Mouse (Mus musculus): ENCODE measurements around the gene Gm10553. TPM values are rescaled to one million over a fixed set of nuclear protein-coding genes. Genes with fewer than 3 reads are reported as not detected.
"Not testable (repeated sequence)": the region's sequence is repeated elsewhere in the genome, so short reads cannot be mapped to it uniquely, and the experiment has no call there.

Gm10553 gene
- polyA plus RNA-seq, 1 experiment from 2014 or later, result not detected

- H3K27me3 ChIP-seq (replicated peaks); H3K4me1 ChIP-seq; H3K9ac ChIP-seq (replicated peaks); H3K4me2 ChIP-seq; ATAC-seq (ENCODE audit: low FRiP score); H3K36me3 ChIP-seq; H3K27ac ChIP-seq (replicated peaks); H3K4me3 ChIP-seq (replicated peaks); H3K9me3 ChIP-seq (replicated peaks): not testable (repeated sequence)
- 74% methylated on average over 10 of the region's 10 CpGs for WGBS
These were observed 11.6 kb downstream of the Gm10553 start for GRCm38 (mm10) chr1:85111572-85111971.

DNA sequence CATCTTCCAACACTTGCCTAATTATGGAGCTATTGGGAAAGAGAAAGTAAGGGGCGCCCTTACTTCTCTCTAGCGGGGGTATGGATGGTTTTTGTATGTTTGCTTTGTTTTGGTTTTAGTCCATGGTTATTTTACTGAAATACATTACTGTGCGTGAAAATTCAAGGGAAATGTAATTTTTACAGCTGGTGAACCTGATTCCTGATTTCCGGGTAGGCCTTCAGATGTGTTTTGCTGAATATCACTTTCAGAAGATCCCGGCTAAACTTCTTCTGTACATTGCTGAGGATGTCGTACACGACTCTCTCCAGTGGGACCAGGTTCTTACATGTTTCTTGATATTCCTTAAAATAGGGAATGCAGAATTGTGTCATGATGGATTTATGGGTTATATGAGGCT lies 12.3 kb downstream of the Gm10553 start:
- H3K36me3 ChIP-seq; H3K27me3 ChIP-seq (replicated peaks); H3K4me1 ChIP-seq; H3K27ac ChIP-seq (replicated peaks); H3K4me2 ChIP-seq; H3K9me3 ChIP-seq (replicated peaks); H3K9ac ChIP-seq (replicated peaks); H3K4me3 ChIP-seq (replicated peaks); ATAC-seq (ENCODE audit: low FRiP score): not testable (repeated sequence)
- WGBS, result 90% methylated on average over 7 of the region's 7 CpGs

- H3K9ac ChIP-seq (replicated peaks); H3K4me2 ChIP-seq; H3K27me3 ChIP-seq (replicated peaks); H3K27ac ChIP-seq (replicated peaks); H3K4me3 ChIP-seq (replicated peaks); H3K36me3 ChIP-seq; ATAC-seq (ENCODE audit: low FRiP score); H3K4me1 ChIP-seq: not testable (repeated sequence)
- WGBS, result 70% methylated on average over 2 of the region's 5 CpGs
- peaks cover 12% of the 10 kb centered on the region for H3K9me3 ChIP-seq (replicated peaks)
These were observed 12.9 kb downstream of the Gm10553 start for GRCm38 (mm10) chr1:85112889-85113288.

DNA sequence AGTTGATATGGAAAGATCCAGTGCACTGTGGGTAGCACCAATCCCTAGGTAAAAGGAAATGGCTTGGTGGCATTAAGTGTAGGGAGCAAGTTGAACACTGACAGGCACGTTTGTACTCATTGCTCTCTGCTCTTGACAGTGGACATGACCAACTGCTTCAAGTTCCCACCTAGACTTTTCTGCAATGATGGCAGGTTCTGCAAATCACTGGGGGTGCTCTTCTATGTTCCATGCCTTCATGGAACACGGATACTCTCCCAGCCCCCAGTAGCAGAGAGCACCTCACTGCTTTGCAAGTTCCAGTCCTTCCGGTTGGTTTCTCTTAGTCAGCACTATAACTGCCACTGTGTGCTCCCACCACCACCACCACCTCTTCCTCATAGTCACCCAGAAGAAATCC lies 14.1 kb downstream of the Gm10553 start:
- not testable (repeated sequence) for ATAC-seq (ENCODE audit: low FRiP score); H3K4me3 ChIP-seq (replicated peaks)
- 84% methylated on average over 3 of the region's 3 CpGs for WGBS

GRCm38 (mm10) chr1:85114666-85115402 lies 14.9 kb downstream of the Gm10553 start:
- H3K27ac ChIP-seq (replicated peaks); H3K36me3 ChIP-seq; H3K4me3 ChIP-seq (replicated peaks); H3K9ac ChIP-seq (replicated peaks); H3K27me3 ChIP-seq (replicated peaks); ATAC-seq (ENCODE audit: low FRiP score); H3K4me2 ChIP-seq; H3K4me1 ChIP-seq: not testable (repeated sequence)
- WGBS, result 57% methylated on average over 6 of the region's 6 CpGs
- H3K9me3 ChIP-seq (replicated peaks), result peaks cover 12% of the 10 kb centered on the region

More for the DNA sequence above, 14.1 kb downstream of the Gm10553 start:
- not testable (repeated sequence) for H3K27ac ChIP-seq (replicated peaks); H3K36me3 ChIP-seq; H3K4me1 ChIP-seq; H3K9ac ChIP-seq (replicated peaks); H3K4me2 ChIP-seq; H3K27me3 ChIP-seq (replicated peaks)
- H3K9me3 ChIP-seq (replicated peaks), result peaks cover 12% of the 10 kb centered on the region

- H3K36me3 ChIP-seq; ATAC-seq (ENCODE audit: low FRiP score); H3K27ac ChIP-seq (replicated peaks); H3K27me3 ChIP-seq (replicated peaks); H3K4me2 ChIP-seq; H3K4me1 ChIP-seq; H3K9me3 ChIP-seq (replicated peaks); H3K4me3 ChIP-seq (replicated peaks); H3K9ac ChIP-seq (replicated peaks): not testable (repeated sequence)
- WGBS, result 63% methylated on average over 4 of the region's 6 CpGs
These were observed 17.6 kb downstream of the Gm10553 start for GRCm38 (mm10) chr1:85117537-85117936.

GRCm38 (mm10) chr1:85118341-85118740 lies 18.4 kb downstream of the Gm10553 start:
- not testable (repeated sequence) for H3K4me2 ChIP-seq; ATAC-seq (ENCODE audit: low FRiP score); H3K27me3 ChIP-seq (replicated peaks); H3K9me3 ChIP-seq (replicated peaks); H3K9ac ChIP-seq (replicated peaks); H3K4me1 ChIP-seq; H3K36me3 ChIP-seq; H3K27ac ChIP-seq (replicated peaks); H3K4me3 ChIP-seq (replicated peaks)
- 80% methylated on average over 5 of the region's 6 CpGs for WGBS

DNA sequence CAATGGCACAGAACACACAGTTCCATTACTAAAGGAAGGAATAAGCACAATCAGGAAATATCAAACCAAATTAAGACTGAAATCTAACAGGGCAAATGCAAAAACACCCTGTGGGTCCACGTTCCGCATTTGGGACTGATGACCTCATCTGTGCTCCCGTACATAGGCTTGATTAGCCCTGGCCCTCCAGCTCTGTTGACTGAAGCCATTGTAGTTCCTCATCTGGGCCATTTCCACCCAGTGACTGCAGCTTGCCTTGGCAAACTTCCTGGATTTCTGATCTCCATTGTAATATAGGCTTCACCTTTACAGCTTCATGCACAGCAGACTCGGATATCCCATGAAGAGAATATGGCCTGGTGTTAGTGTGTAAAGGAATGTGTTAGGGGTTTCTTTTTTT lies 21.9 kb downstream of the Gm10553 start:
- H3K4me3 ChIP-seq (replicated peaks); H3K9me3 ChIP-seq (replicated peaks); ATAC-seq (ENCODE audit: low FRiP score); H3K4me1 ChIP-seq; H3K4me2 ChIP-seq; H3K36me3 ChIP-seq; H3K27ac ChIP-seq (replicated peaks); H3K27me3 ChIP-seq (replicated peaks); H3K9ac ChIP-seq (replicated peaks): not testable (repeated sequence)
- 92% methylated on average over 4 of the region's 4 CpGs for WGBS

DNA sequence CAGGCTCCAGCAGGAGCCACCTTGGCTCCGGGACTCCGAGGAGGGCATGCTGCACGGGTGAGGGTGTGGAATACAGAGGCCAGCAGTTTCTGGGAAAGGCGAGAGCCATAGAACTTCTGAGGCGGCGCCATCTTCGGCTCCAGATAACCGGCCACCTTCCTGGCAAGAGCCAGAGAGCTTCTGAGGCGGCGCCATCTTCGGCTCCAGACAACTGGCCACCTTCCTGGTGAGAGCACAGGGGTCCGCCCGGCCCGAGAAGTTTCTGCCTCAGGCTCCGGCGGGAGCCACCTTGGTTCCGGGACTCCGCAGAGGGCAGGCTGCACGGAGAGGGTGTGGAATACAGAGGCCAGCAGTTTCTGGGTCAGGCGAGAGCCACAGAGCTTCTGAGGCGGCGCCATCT lies 33.7 kb downstream of the Gm10553 start:
- not testable (repeated sequence) for H3K9me3 ChIP-seq (replicated peaks); H3K27ac ChIP-seq (replicated peaks); H3K36me3 ChIP-seq; H3K4me3 ChIP-seq (replicated peaks); H3K27me3 ChIP-seq (replicated peaks); H3K9ac ChIP-seq (replicated peaks); H3K4me2 ChIP-seq; H3K4me1 ChIP-seq; ATAC-seq (ENCODE audit: low FRiP score)
- WGBS, result 91% methylated on average over 22 of the region's 22 CpGs

Other genes with a start within 250 kb of the Gm10553 start
- gene Slc16a14, start 165.0 kb upstream of the Gm10553 start, polyA plus RNA-seq (2015; fragmentation: Nextera tagmentation; extraction: Ambion mirVana), result 10.4 and 11.0 TPM in 2 replicates
- gene A530032D15Rik, start 9.7 kb downstream of the Gm10553 start, polyA plus RNA-seq (2015; fragmentation: Nextera tagmentation; extraction: Ambion mirVana), result not detected in 2 replicates
- 0.37 TPM in 1 of 2 replicates, not detected in the other for gene C130026I21Rik, start 170.4 kb downstream of the Gm10553 start, polyA plus RNA-seq (2015; fragmentation: Nextera tagmentation; extraction: Ambion mirVana)

Measured in neural tube, embryonic 15.5 days (tissue).